Mouse (Mus musculus): Measurements from ENCODE around the gene Il1r2. TPM values are rescaled to one million over a fixed set of nuclear protein-coding genes. Genes with fewer than 3 reads are reported as not detected.

Il1r2 gene
- polyA plus RNA-seq, 1 experiment from 2014 or later: 1.6 TPM

DNA sequence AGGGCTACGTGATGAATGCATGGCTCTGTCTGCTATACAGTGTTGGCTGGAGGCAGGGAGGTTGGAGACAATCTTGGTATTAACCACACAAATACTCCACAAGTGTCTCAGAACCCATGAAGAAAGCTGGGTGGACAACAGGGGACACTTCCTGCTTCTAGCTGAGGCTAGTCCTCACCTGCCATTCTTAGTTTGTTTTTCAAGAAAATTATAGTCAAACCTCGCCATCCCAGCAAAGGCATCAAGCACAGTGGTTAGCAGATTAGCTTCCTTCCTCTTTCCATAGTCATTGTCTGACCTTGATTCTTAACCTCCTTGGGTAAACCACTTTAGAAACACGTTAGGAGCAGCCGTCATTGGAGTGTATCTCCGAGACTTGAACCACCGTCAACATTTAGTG, 28.2 kb upstream of the Il1r2 start:
- H3K4me3 ChIP-seq (ENCODE audit: low read depth, low read length): no peak overlapping the region
- no peak for TF ChIP-seq CTCF (IDR thresholded peaks at IDR 0.05; ENCODE audit: low read depth)
- no peaks in the 10 kb centered on the region for H3K4me1 ChIP-seq (replicated peaks; ENCODE audit: control insufficient read depth, insufficient read depth, low read length)
- WGBS: 66% methylated on average over 6 of the region's 6 CpGs
- no peak overlapping the region for H3K4me2 ChIP-seq (replicated peaks; ENCODE audit: low read depth)
- ATAC-seq: no peak
- H3K27me3 ChIP-seq (replicated peaks; ENCODE audit: control insufficient read depth, insufficient read depth, low read length): no peaks in the 10 kb centered on the region
- no peak overlapping the region for H3K27ac ChIP-seq (ENCODE audit: low read depth, low read length)
- no peak overlapping the region for H3K9ac ChIP-seq (ENCODE audit: low read depth, low read length)
- no peaks in the 10 kb centered on the region for H3K36me3 ChIP-seq (ENCODE audit: control insufficient read depth, insufficient read depth)
- no peaks in the 10 kb centered on the region for H3K9me3 ChIP-seq (ENCODE audit: control insufficient read depth)

GRCm38 (mm10) chr1:40046600-40046999, 27.3 kb upstream of the Il1r2 start:
- H3K27ac ChIP-seq (ENCODE audit: low read depth, low read length): no peak overlapping the region
- H3K4me1 ChIP-seq (replicated peaks; ENCODE audit: control insufficient read depth, insufficient read depth, low read length): no peaks in the 10 kb centered on the region
- H3K27me3 ChIP-seq (replicated peaks; ENCODE audit: control insufficient read depth, insufficient read depth, low read length): no peaks in the 10 kb centered on the region
- H3K4me2 ChIP-seq (replicated peaks; ENCODE audit: low read depth): no peak overlapping the region
- no peaks in the 10 kb centered on the region for H3K36me3 ChIP-seq (ENCODE audit: control insufficient read depth, insufficient read depth)
- 76% methylated on average over 5 of the region's 5 CpGs for WGBS
- H3K9ac ChIP-seq (ENCODE audit: low read depth, low read length): no peak overlapping the region
- TF ChIP-seq CTCF (IDR thresholded peaks at IDR 0.05; ENCODE audit: low read depth): no peak
- ATAC-seq: no peak
- no peaks in the 10 kb centered on the region for H3K9me3 ChIP-seq (ENCODE audit: control insufficient read depth)
- H3K4me3 ChIP-seq (ENCODE audit: low read depth, low read length): no peak overlapping the region

DNA sequence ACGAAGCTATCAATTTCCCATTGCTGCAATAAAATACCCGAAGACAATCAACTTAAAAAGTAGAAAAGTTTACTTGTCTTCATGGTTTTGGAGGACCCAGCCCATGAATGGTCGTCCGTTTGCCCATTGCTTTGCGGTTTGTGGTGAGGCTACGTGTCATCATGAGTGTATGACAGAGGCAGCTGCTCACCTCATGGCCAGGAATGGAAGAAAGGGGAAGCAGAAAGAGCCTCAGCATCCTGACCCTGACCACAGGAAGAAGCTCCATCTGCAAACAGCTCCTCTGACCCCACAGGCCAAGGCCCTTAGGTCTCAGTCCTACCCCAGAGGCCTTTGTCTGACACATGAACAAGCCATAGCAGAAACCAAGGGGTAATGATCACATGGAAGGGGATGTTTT, 22.7 kb upstream of the Il1r2 start:
- ATAC-seq: no peak
- 86% methylated on average over 6 of the region's 6 CpGs for WGBS

GRCm38 (mm10) chr1:40052156-40052555, 21.7 kb upstream of the Il1r2 start:
- Histone ChIP-seq H3K27ac (ENCODE audit: low read depth, low read length) (no peak overlapping the region), H3K9ac (ENCODE audit: low read depth, low read length) (no peak overlapping the region), H3K9me3 (ENCODE audit: control insufficient read depth) (no peaks in the 10 kb centered on the region), H3K4me1 (replicated peaks; ENCODE audit: control insufficient read depth, insufficient read depth, low read length) (no peaks in the 10 kb centered on the region), H3K36me3 (ENCODE audit: control insufficient read depth, insufficient read depth) (no peaks in the 10 kb centered on the region), H3K4me3 (ENCODE audit: low read depth, low read length) (no peak overlapping the region), H3K27me3 (replicated peaks; ENCODE audit: control insufficient read depth, insufficient read depth, low read length) (no peaks in the 10 kb centered on the region), H3K4me2 (replicated peaks; ENCODE audit: low read depth) (no peak overlapping the region)
- no peak for TF ChIP-seq CTCF (IDR thresholded peaks at IDR 0.05; ENCODE audit: low read depth)
- WGBS: 54% methylated on average over 8 of the region's 8 CpGs
- no peak for ATAC-seq

More for the DNA sequence above, 22.7 kb upstream of the Il1r2 start:
- no peaks in the 10 kb centered on the region for H3K36me3 ChIP-seq (ENCODE audit: control insufficient read depth, insufficient read depth)
- no peaks in the 10 kb centered on the region for H3K27me3 ChIP-seq (replicated peaks; ENCODE audit: control insufficient read depth, insufficient read depth, low read length)
- H3K4me1 ChIP-seq (replicated peaks; ENCODE audit: control insufficient read depth, insufficient read depth, low read length): no peaks in the 10 kb centered on the region
- H3K4me3 ChIP-seq (ENCODE audit: low read depth, low read length): no peak overlapping the region
- TF ChIP-seq CTCF (IDR thresholded peaks at IDR 0.05; ENCODE audit: low read depth): no peak
- no peaks in the 10 kb centered on the region for H3K9me3 ChIP-seq (ENCODE audit: control insufficient read depth)
- H3K27ac ChIP-seq (ENCODE audit: low read depth, low read length): no peak overlapping the region
- H3K9ac ChIP-seq (ENCODE audit: low read depth, low read length): no peak overlapping the region
- no peak overlapping the region for H3K4me2 ChIP-seq (replicated peaks; ENCODE audit: low read depth)

DNA sequence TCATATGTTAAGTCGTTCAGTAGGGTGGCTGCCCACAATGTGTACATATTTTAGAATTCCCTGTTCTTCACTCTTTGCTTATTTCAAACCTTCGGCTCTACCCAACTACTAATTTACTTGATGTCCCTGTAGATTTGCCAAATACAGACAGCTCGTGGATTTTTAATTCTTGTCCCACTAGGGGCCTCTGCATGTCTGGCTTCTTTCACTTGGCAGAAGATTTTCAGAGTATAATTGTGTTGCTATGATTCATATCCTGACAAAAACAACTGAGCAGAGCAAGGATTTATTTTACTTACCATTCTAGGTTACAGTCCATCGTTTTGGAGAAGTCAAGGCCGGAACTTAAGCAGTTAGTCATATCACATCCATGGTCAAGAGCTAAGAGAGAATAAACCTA, 20.8 kb upstream of the Il1r2 start:
- Histone ChIP-seq H3K9ac (ENCODE audit: low read depth, low read length) (no peak overlapping the region), H3K27ac (ENCODE audit: low read depth, low read length) (no peak overlapping the region), H3K27me3 (replicated peaks; ENCODE audit: control insufficient read depth, insufficient read depth, low read length) (no peaks in the 10 kb centered on the region), H3K4me3 (ENCODE audit: low read depth, low read length) (no peak overlapping the region), H3K36me3 (ENCODE audit: control insufficient read depth, insufficient read depth) (no peaks in the 10 kb centered on the region), H3K4me1 (replicated peaks; ENCODE audit: control insufficient read depth, insufficient read depth, low read length) (no peaks in the 10 kb centered on the region), H3K4me2 (replicated peaks; ENCODE audit: low read depth) (no peak overlapping the region), H3K9me3 (ENCODE audit: control insufficient read depth) (no peaks in the 10 kb centered on the region)
- WGBS: 77% methylated on average over 5 of the region's 5 CpGs
- TF ChIP-seq CTCF (IDR thresholded peaks at IDR 0.05; ENCODE audit: low read depth): no peak
- no peak for ATAC-seq

GRCm38 (mm10) chr1:40055051-40055450, 18.8 kb upstream of the Il1r2 start:
- Histone ChIP-seq H3K9ac (ENCODE audit: low read depth, low read length) (no peak overlapping the region), H3K36me3 (ENCODE audit: control insufficient read depth, insufficient read depth) (no peaks in the 10 kb centered on the region), H3K27me3 (replicated peaks; ENCODE audit: control insufficient read depth, insufficient read depth, low read length) (no peaks in the 10 kb centered on the region), H3K4me1 (replicated peaks; ENCODE audit: control insufficient read depth, insufficient read depth, low read length) (no peaks in the 10 kb centered on the region), H3K9me3 (ENCODE audit: control insufficient read depth) (no peaks in the 10 kb centered on the region), H3K4me2 (replicated peaks; ENCODE audit: low read depth) (no peak overlapping the region), H3K4me3 (ENCODE audit: low read depth, low read length) (no peak overlapping the region), H3K27ac (ENCODE audit: low read depth, low read length) (no peak overlapping the region)
- no peak for ATAC-seq
- TF ChIP-seq CTCF (IDR thresholded peaks at IDR 0.05; ENCODE audit: low read depth): no peak
- 80% methylated on average over 7 of the region's 7 CpGs for WGBS

- ATAC-seq: no peak
- Histone ChIP-seq H3K4me1 (replicated peaks; ENCODE audit: control insufficient read depth, insufficient read depth, low read length) (no peaks in the 10 kb centered on the region), H3K27ac (ENCODE audit: low read depth, low read length) (no peak overlapping the region), H3K4me2 (replicated peaks; ENCODE audit: low read depth) (no peak overlapping the region), H3K27me3 (replicated peaks; ENCODE audit: control insufficient read depth, insufficient read depth, low read length) (no peaks in the 10 kb centered on the region), H3K36me3 (ENCODE audit: control insufficient read depth, insufficient read depth) (no peaks in the 10 kb centered on the region), H3K4me3 (ENCODE audit: low read depth, low read length) (no peak overlapping the region), H3K9ac (ENCODE audit: low read depth, low read length) (no peak overlapping the region), H3K9me3 (ENCODE audit: control insufficient read depth) (no peaks in the 10 kb centered on the region)
- 90% methylated on average over 5 of the region's 5 CpGs for WGBS
- no peak for TF ChIP-seq CTCF (IDR thresholded peaks at IDR 0.05; ENCODE audit: low read depth)
These were observed 17.9 kb upstream of the Il1r2 start for GRCm38 (mm10) chr1:40055963-40056362.
